Mouse (Mus musculus) megakaryocyte, embryonic 14.5 days (primary cell): ENCODE measurements at regions not wholly inside any gene's neighbourhood (a gene's known extent, or its start where the extent isn't known, plus 50 kb on each side); places are given as distances from the start of the nearest gene placed in this dataset.

Experiments used
- H3K27me3 ChIP-seq: replicated peaks from 2 replicates; pipeline ENCODE3; 2012; ENCODE audit warnings: inconsistent platforms
- H3K36me3 ChIP-seq: replicated peaks from 2 replicates; pipeline ENCODE3; 2012; ENCODE audit warnings: low read length, inconsistent platforms, mixed read lengths
- H3K4me1 ChIP-seq: 2 replicates; pipeline ENCODE4 v1.6.1; 2012; ENCODE audit warnings: inconsistent platforms
- H3K4me3 ChIP-seq: replicated peaks from 2 replicates; pipeline ENCODE3; 2012; ENCODE audit warnings: moderate library complexity, mild to moderate bottlenecking, inconsistent platforms
- H3K9me3 ChIP-seq: 2 replicates; pipeline ENCODE4 v1.6.1; 2012; ENCODE audit warnings: inconsistent platforms
- FLI1 ChIP-seq: IDR thresholded peaks from 2 replicates; pipeline ENCODE4 v1.6.1; 2012; ENCODE audit warnings: low read length, inconsistent platforms, mixed read lengths
- GATA1 ChIP-seq: IDR thresholded peaks from 3 replicates; pipeline ENCODE4 v1.6.1; 2012; ENCODE audit warnings: mixed read lengths, low read length, inconsistent platforms, borderline replicate concordance

DNA sequence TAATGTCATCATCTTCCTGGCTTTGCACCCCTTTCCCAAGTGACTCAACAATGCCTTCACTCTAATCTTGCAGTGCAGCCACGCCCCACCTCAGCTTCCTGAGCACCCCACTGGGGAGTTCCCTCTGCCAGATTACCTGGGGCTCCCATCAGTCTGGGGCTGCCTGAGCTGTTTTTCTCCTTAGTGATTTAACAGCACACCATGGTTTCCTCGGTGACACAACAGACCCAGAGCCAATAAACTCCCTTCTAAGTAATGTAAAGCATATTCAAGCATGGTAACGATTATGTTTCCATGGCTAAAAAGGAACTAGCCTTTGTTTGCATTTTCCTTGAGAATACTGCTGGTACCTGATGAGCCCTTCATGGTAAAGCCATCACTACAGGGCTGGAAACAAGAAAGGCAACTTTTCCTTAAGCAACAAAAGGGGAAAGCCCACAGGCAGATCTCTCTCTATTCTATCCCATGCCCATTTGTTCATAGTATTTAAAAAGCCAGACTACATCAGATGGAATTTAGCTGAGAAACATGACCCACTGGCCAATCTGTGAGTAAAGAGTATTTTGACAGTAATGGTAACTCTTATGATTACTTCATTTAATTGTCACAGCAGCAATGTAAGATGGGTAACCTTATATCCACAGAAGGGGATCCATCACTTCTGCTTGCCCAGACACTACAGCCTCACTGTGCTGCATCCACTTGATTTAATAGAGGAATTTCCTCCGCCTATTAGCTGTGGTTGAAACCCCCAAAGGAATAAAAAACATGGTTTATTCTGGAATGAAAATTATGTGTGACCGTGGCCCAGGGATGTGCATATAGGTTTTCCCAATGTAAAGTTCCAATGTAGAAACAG lies 294.6 kb upstream of the Tmc3 start:
- Histone ChIP-seq H3K4me3 (no peak overlapping the region), H3K9me3 (no peaks in the 10 kb centered on the region), H3K27me3 (no peaks in the 10 kb centered on the region), H3K4me1 (peaks cover 3% of the 10 kb centered on the region; the same call in 1 of the 2 replicates), H3K36me3 (no peaks in the 10 kb centered on the region)
- TF ChIP-seq GATA1 (no peak), FLI1 (no peak)

DNA sequence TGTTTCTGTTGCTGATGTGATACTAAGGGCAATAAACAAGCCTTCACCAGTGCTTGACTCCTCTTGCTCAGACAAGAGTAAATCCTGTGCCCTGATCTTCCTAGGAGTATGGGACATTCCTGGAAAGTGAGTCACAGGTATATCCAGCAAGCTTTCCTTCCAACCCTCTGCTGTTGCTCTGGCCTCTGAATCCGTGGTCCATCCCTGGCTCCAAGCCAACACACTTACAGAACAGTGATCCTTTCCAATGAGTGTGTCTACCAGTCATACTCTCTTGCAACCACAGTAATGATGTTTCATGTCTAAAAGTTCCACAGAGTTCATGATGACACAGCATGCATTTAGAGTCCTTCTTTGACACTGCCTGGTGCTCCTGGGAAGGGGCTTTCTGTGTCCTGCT lies 277.6 kb upstream of the Tmc3 start:
- no peak for TF ChIP-seq GATA1
- TF ChIP-seq FLI1: no peak
- Histone ChIP-seq H3K9me3 (peaks cover 18% of the 10 kb centered on the region), H3K36me3 (no peaks in the 10 kb centered on the region)

DNA sequence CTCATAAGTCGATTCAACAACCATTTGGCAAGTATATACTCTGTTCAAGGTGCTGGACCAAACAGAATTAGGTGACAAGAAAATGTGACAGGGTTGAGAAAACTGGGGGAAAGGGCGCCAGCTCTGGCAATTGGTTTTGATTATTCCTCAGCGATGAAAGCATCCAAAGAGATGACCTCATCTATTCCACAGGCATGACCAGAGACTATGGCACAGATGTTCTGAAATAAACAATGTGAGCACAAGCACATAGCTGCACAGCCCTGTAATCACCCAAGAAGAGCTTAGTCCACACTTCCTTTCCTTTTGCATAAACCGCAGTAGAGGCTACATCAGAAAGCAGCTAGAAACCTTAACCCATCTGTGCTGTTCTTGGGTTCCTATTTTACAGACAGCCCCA lies 272.6 kb upstream of the Tmc3 start:
- H3K9me3 ChIP-seq: peaks cover 18% of the 10 kb centered on the region
- H3K4me3 ChIP-seq: no peak overlapping the region

More for the DNA sequence above, 277.6 kb upstream of the Tmc3 start:
- Histone ChIP-seq H3K4me3 (no peak overlapping the region), H3K27me3 (no peaks in the 10 kb centered on the region), H3K4me1 (no peaks in the 10 kb centered on the region)

DNA sequence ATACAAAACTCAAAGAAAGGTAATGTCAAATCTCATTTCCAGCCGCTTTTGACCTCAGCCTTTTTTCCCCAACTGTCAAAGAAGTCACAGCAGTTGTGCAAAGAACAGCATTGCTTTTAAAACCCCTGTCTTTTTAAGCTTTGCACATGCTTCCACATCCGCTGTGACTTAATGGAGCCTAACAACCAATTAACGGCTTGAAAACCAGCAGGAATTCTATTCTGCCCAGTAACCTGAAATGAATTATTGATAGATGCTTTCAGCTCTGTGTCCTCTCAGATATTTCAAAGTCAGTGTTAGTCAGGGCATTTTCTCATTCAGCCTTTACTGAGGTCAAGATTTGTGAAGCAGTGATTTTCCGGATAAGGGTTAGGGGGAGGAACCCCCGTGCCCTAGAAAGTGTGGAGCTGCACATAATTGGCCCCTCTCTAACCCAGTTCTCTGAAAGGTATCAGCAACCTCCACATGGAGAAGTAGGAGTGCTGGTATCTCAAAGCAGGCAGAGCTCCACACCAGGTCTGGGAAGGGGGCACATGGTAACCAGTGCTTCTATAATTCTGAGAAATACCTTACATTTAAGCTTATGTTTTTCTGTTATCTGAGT lies 254.8 kb upstream of the Tmc3 start:
- Histone ChIP-seq H3K27me3 (no peaks in the 10 kb centered on the region), H3K4me1 (no peaks in the 10 kb centered on the region), H3K9me3 (peaks cover 12% of the 10 kb centered on the region), H3K36me3 (no peaks in the 10 kb centered on the region), H3K4me3 (no peak overlapping the region)
- TF ChIP-seq FLI1 (no peak), GATA1 (no peak)

More for the DNA sequence above, 272.6 kb upstream of the Tmc3 start:
- Histone ChIP-seq H3K36me3 (no peaks in the 10 kb centered on the region), H3K27me3 (no peaks in the 10 kb centered on the region), H3K4me1 (no peaks in the 10 kb centered on the region)
- TF ChIP-seq FLI1 (no peak), GATA1 (no peak)

DNA sequence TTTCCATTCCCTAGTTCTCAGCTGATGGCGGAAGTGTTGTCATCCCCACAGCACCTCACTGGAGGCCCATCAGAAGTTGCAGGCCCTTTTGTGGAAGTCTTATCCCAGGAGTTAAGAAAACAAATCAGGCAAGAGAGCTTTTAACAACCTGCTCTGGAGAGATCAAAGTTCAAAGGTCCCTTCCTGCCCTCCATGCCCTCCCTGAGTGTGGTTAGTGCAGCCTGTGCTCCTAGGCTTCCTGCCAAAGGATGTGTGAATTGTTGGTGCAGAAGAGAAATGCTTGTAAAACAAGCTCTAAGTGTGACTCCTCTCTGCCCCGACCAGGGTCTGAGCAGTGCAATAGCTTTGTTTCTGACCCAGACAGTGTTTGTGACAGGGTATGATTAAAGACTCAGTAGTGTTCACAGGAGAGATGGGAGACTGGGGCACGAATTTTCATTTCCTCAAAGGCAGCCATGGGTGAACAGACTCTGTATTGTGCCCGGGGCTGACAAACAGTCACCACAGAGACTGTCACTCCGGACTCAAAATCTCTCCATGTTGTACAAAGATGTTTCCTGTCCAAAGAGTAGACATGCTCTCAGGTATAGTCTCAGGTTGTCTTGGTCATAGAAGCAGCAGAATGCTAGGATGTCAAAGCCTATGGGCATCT lies 237.5 kb upstream of the Tmc3 start:
- no peak overlapping the region for H3K4me3 ChIP-seq
- TF ChIP-seq GATA1 (no peak), FLI1 (no peak)
- no peaks in the 10 kb centered on the region for H3K27me3 ChIP-seq
- no peaks in the 10 kb centered on the region for H3K36me3 ChIP-seq
- H3K9me3 ChIP-seq: no peaks in the 10 kb centered on the region
- no peaks in the 10 kb centered on the region for H3K4me1 ChIP-seq

DNA sequence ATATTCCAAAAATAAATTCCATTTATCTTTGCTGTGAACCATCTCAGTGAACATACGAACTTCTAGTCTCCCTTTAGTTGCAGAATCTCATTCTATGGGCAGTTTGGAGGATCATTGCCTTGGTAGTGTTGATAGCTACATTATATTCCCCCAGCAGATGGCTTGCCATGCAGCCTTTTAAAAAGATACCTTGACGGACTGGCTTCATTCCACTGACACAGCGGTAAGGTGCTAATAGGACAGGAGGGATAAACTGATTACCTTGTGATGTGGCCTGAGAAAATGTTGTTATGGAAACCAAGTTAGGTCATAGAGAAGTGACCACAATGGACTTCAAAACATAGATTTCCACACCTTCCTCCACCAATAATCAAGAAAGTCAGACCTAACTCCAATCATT lies 215.5 kb upstream of the Tmc3 start:
- no peaks in the 10 kb centered on the region for H3K4me1 ChIP-seq
- H3K27me3 ChIP-seq: no peaks in the 10 kb centered on the region
- H3K4me3 ChIP-seq: no peak overlapping the region
- no peak for TF ChIP-seq FLI1
- 0 out of 2 replicates have a peak, but pooled peaks cover 3% of the 10 kb centered on the region for H3K9me3 ChIP-seq
- H3K36me3 ChIP-seq: no peaks in the 10 kb centered on the region

DNA sequence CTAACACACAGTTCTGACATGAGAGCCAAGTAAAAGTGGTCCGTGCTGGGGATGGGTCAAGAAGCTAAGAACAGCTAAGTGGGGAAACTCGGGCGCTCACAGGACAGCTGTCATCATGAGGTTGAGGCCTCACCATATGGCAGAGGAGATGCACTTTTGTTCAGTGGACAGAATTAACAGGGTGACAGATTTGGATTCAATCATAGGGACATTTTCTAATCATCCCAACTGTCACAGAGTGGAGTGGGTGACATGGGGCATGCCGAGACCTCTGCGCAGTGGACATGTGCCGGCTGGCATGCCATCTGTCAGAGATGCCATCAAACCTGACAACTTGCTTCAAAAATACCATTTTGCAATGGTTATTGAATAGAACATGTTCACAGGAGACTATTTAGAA lies 215.1 kb upstream of the Tmc3 start:
- Histone ChIP-seq H3K4me1 (no peaks in the 10 kb centered on the region), H3K9me3 (0 out of 2 replicates have a peak, but pooled peaks cover 3% of the 10 kb centered on the region), H3K27me3 (no peaks in the 10 kb centered on the region), H3K36me3 (no peaks in the 10 kb centered on the region), H3K4me3 (no peak overlapping the region)
- no peak for TF ChIP-seq FLI1
- TF ChIP-seq GATA1: no peak

DNA sequence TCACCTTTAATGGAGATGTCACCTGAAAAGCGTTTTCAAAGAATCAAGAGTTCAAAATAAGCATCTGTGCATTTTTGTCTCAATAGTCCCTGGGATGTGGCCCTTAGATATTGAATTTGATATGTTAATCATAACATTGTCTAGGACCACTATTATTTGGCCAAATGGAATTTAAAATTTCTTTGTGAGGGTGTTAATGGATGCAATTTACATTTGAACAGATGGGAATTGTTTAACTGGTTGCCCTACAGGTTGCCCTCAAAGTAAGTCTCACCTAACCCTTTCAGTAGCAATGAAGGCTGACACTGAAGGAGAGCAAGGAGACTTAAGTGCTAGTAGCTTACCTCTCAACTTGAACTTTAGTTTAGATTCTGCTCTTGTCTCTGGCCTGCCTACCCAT lies 207.9 kb upstream of the Tmc3 start:
- Histone ChIP-seq H3K4me1 (no peaks in the 10 kb centered on the region), H3K27me3 (no peaks in the 10 kb centered on the region), H3K36me3 (no peaks in the 10 kb centered on the region), H3K9me3 (no peaks in the 10 kb centered on the region), H3K4me3 (no peak overlapping the region)
- TF ChIP-seq FLI1 (no peak), GATA1 (no peak)

DNA sequence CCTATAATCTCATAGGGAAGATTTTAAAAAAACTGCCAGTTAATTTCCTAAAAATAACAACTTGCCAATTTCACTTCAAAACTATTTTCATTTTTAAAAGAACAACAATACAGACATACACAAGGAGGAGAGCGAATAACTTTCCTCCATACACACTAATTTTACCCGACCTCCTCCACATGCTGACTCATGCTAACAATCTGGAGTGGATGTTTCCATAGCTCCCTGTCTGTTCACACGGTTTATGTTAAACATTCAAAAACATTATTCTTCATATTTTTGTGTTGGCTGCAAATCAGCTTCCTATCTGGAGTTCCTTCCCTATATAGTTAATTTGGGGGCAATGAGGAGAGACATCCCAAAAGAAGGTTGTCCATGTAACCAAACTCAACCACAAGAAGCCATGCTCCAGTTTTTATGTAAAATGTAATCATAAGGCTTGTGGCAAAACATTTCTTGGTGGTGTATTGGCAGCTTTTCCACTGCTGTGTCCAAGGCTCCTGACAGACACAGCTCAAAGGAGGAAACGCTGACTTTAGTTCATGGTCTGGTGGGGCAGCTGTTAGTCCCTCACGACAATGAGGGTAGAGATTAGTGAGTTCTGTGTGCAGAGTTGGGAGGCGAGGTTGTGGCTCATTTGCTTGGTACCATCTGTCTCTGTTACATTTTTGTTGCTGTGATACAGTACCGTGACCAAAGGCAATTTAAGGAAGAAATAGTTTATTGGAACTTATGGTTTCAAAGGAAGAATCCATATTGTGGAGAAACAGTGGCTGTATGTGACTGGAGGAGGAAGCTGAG lies 203.1 kb upstream of the Tmc3 start:
- no peaks in the 10 kb centered on the region for H3K36me3 ChIP-seq
- no peak overlapping the region for H3K4me3 ChIP-seq
- H3K27me3 ChIP-seq: no peaks in the 10 kb centered on the region
- no peaks in the 10 kb centered on the region; the same call in 1 of the 2 replicates for H3K9me3 ChIP-seq
- no peaks in the 10 kb centered on the region for H3K4me1 ChIP-seq
- TF ChIP-seq FLI1 (no peak), GATA1 (no peak)
